Mouse (Mus musculus) E14TG2a.4 (cell line): ENCODE results near the gene Kif1bp.

ENCODE experiments used
- CTCF ChIP-seq: conservative IDR thresholded peaks from 2 replicates; pipeline ENCODE4 v1.5.1; 2014; ENCODE audit warnings: low read length
- NANOG ChIP-seq: IDR thresholded peaks from 2 replicates; pipeline ENCODE4 v1.6.1; 2014; ENCODE audit warnings: borderline replicate concordance, low read length, mixed read lengths
- POU5F1 ChIP-seq: IDR thresholded peaks from 2 replicates; pipeline ENCODE4 v1.6.1; 2014; ENCODE audit warnings: low read length, borderline replicate concordance

- TF ChIP-seq CTCF (no peak), NANOG (no peak), POU5F1 (no peak)
Measured at GRCm38 (mm10) chr10:62550787-62551300, 27.4 kb downstream of the Kif1bp start.
